Mouse (Mus musculus) gastrocnemius, postnatal 4 days (tissue): ENCODE data around the gene Cyp2d9. TPM values are rescaled to one million over a fixed set of nuclear protein-coding genes. Genes with fewer than 3 reads are reported as not detected.
"Not testable (repeated sequence)": the region's sequence is repeated elsewhere in the genome, so short reads cannot be mapped to it uniquely, and the experiment has no call there.

Experiments used
- DNase-seq, 2 experiments: peaks; one replicate each; pipeline ENCODE4 v3.0.0; 2021 to 2022; ENCODE audit warnings: low spot score in 2 of 2, mixed read lengths in 2 of 2
- microRNA-seq: library from miRNA; unstranded; fragments of <30 nt; microRNA quantifications from one replicate; pipeline ENCODE4 v1.2.0, GENCODE M21; 2021
- total RNA-seq, 2 experiments: library from RNA; stranded (reverse); gene quantifications; 2 replicates each; pipeline ENCODE4 v1.2.3; 2021

The Cyp2d9 gene
- total RNA-seq, 2 experiments from 2014 or later = 0.23 TPM; not detected in 1

DNA sequence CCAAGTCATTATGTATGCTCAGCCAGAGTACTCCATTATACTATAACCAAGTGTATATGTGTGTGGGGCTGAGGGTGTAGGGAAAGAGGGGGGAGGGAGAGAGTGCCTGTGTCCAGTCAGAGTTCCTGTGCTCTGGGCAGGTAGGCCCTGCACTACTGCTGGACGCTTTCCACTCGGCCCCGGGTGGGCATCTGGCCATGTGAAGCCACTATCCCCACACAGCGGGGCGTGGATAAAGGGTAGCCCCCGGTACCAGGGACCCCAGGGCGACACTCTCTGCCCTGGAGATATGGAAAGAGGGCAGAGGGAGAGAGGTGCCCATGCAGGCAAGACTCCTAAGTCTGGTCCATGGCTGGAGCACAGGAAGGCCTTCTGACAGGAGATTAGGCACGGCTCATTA lies 12.0 kb downstream of the Cyp2d9 start:
- DNase-seq = no peak

DNA sequence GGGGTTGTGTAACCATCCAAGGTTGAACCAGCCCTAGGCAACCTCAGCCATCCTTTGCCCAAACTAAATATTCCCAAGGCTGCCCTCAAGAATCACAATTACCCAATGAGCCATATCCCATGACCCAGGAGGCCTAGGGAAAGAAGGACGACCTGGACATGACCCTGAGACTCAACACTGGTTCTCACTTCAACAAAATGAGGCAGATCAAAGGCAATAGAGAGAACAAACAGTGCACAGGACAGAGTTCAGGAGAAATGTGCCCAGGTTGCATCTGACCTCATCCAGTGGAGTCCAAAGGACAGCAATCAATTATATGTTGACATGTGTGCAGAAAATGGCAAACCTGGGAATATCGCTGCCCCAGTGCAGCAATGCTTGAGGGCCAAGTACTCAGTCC lies 16.8 kb downstream of the Cyp2d9 start:
- not testable (repeated sequence) for DNase-seq

DNA sequence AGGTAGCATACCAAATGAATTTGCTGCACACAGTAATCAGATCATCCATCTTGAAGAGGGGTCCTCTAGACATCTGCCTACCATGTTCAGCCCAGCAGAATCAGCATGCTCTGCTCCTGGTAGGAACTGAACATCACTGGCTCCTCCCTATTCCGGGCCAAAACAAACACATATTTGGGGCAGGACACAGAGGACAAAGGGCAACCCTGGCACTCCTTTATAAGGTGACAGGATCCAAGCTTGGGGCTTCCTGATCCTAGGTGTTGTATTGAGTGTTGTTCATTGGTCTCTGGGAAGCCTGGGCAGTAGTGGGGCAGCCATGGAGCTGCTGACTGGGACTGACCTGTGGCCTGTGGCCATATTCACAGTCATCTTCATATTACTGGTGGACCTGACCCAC lies 18.9 kb downstream of the Cyp2d9 start:
- DNase-seq = peak in 1 of 2 experiments; percentile 2

DNA sequence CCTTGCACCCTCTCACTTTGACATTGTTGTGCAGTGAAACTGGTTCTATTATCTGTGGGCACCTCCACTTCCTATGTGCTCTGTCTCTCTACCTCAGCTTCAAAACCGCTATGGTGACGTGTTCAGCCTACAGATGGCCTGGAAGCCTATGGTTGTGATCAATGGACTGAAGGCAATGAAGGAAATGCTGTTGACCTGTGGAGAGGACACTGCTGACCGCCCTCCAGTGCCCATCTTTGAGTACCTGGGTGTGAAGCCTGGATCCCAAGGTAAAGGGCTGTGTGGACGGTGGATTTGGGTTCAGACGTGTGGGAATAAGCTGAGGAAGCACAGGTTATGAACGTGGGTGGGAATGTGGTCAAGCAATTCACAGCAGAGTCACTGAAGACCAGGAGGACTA lies 20.3 kb downstream of the Cyp2d9 start:
- DNase-seq = not testable (repeated sequence)

DNA sequence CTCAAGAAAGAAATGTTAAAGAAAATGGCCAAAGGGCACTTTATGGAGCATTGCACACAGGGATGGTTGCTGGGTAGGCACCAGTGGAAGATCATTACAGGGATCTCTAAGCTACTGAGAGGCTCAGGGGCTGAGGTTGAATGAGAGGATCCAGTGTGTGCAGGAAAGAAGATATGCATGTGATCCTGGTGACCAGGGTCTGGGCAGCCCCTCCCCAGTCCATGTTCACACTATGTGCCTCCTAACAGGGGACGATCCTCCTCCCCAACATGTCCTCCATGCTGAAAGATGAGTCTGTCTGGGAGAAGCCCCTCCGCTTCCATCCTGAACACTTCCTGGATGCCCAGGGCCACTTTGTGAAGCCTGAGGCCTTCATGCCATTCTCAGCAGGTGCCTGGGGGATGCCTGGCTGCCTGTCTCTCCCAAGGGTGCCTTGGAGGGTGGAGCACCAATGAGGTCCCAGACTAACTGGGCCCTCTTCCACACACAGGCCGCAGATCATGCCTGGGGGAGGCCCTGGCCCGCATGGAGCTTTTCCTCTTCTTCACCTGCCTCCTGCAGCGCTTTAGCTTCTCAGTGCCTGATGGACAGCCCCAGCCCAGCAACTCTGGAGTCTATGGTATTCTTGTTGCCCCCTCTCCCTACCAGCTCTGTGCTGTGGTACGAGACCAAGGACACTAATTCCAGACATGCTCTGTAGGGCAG lies 23.0 kb downstream of the Cyp2d9 start:
- DNase-seq = not testable (repeated sequence)

DNA sequence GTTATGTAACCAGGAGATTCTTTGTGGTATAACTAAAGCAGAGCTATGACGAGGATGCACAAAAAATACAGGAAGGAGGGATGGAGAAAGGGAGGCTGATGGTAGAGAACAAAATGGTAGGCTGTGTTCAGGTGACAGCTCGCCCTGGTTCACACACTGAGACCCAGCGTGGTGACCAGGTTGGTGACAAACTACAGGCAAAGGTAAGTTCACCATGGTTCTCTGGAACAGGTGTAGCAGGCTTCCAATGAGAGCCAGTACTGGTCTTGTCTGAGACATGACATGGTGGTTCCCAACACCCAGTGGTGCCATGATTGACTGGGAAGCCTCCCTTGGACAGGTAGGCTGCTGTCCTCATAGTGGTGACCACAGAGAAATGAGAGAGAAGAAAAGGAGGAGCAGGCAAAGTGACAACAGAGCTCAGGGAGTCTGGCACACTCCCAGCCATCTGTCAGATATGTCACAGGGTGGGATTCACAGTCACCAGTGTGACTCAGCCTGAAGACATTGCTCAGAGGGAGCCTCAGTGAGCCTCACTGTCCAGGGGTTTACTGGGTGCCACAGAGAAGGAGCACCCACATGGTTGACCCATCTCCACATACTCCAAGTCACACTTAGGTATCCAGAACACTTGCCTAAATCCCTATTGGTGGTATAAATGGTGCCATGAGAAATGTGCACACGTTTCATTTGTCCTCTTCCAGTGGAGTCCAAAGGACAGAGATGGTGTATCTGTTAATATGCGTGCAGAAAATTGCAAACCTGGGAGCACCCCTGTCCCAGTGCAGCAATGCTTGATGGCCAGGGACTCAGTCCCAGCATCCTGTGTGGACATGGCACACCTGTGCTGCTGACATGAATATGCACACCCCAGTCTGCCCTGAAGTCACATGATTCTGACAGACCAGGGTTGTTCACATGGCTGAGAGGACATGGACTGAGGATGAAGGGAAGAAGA lies 24.1 kb downstream of the Cyp2d9 start:
- no peak for DNase-seq

DNA sequence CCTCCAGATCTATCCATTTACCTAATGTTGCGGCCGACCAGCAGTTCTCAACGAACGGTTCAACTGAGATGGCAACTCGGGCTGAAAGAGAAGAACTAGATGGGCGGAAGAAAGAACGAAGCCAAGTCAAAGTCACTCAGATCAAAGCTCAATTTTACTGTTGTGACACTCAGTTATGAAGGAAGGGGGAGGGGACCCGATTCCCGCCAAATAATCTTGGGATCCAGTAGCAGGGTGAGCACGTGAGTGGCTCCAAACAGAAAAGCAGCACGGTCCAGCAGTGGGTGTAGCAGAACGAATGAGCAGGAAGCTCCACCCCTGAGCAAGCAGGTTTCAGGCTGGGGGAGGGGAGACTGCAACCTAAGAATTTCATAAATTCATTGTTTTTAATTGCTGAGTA lies 26.0 kb downstream of the Cyp2d9 start:
- DNase-seq = peak in 1 of 2 experiments; percentile 3

DNA sequence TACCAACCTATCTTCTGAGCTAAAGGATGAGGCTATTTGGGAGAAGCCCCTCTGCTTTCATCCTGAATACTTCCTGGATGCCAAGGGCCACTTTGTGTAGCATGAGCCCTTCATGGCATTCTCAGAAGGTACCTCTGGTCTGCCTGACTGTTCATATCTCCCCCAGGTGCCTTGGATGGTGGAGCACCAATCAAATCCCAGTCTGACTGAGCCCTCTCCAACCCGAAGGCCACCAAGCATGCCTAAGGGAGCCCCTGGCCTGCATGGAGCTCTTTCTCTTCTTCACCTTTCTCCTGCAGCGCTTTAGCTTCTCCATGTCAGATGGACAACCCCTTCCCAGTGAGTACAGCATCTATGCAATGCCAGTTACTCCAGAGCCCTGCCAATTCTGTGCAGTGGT lies 31.5 kb downstream of the Cyp2d9 start:
- no peak for DNase-seq

DNA sequence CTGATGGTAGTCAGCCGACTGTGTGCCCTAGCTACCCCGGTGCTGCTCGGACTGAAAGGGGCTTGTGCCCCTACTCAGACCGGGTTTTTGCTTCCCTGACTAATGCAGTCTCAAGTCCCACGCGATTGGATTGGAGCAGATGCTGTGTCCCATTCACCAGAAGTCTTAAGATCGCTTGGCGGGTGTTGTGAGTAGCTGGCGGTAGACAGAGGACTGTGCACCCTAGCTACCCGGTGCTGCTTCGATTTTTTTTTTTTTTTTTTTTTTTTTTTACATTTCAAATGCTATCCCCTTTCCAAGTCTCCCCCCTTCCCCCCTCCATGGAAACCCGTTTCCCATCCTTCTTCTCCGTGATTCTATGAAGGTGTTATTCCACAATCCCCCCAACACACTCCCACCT lies 61.0 kb downstream of the Cyp2d9 start:
- not testable (repeated sequence) for DNase-seq

Small RNA genes within 50 kb of the gene (microRNA-seq; reads per million reads assigned to microRNA genes)
- gene Gm25990 (not detected), gene Gm27331 (not detected), gene Gm27622 (not detected), gene Gm27825 (not detected), gene Mir7684 (not detected)

Other genes starting within 250 kb of the Cyp2d9 start
- under 1 TPM in 1 of 2 experiments, not detected in 1; 0.23 TPM for gene Shisa8, start 220.6 kb upstream of the Cyp2d9 start, total RNA-seq
- under 1 TPM in 1 of 2 experiments, not detected in 1; 0.66 TPM for gene Tnfrsf13c, start 209.1 kb upstream of the Cyp2d9 start, total RNA-seq
- gene Cenpm, start 188.7 kb upstream of the Cyp2d9 start, total RNA-seq = 10 to 100 TPM in 1 of 2 experiments, 1 to 10 TPM in 1; 8.5 to 14.4 TPM
- gene 1500009C09Rik, start 181.0 kb upstream of the Cyp2d9 start, total RNA-seq = not detected
- 1 to 10 TPM; 1.2 to 1.9 TPM for gene Sept3, start 158.5 kb upstream of the Cyp2d9 start, total RNA-seq
- not detected for gene Wbp2nl, start 134.5 kb upstream of the Cyp2d9 start, total RNA-seq
- gene Naga, start 94.5 kb upstream of the Cyp2d9 start, total RNA-seq = 10 to 100 TPM; 42.0 to 44.4 TPM
- gene Pheta2, start 94.5 kb upstream of the Cyp2d9 start, total RNA-seq = 10 to 100 TPM in 1 of 2 experiments, 1 to 10 TPM in 1; 8.7 to 10.9 TPM
- 100 to 1,000 TPM; 135 to 144 TPM for gene Smdt1, start 94.5 kb upstream of the Cyp2d9 start, total RNA-seq
- 100 to 1,000 TPM; 306 to 308 TPM for gene Ndufa6, start 79.1 kb upstream of the Cyp2d9 start, total RNA-seq
- gene Cyp2d22, start 53.2 kb upstream of the Cyp2d9 start, total RNA-seq = 10 to 100 TPM; 17.3 to 17.9 TPM
- under 1 TPM in 1 of 2 experiments, not detected in 1; 0.21 TPM for gene Cyp2d11, start 39.4 kb upstream of the Cyp2d9 start, total RNA-seq
- under 1 TPM in 1 of 2 experiments, not detected in 1; 0.86 TPM for gene Cyp2d10, start 26.2 kb upstream of the Cyp2d9 start, total RNA-seq
- gene Cyp2d12, start 121.6 kb downstream of the Cyp2d9 start, total RNA-seq = not detected
- not detected for gene Cyp2d34, start 187.5 kb downstream of the Cyp2d9 start, total RNA-seq